Mouse (Mus musculus) erythroblast, embryonic 14.5 days (primary cell): Measurements from ENCODE around the gene S1pr4.

Source experiments
- GATA1 ChIP-seq: IDR thresholded peaks from 2 replicates; pipeline ENCODE4 v1.6.1; 2012; ENCODE audit warnings: low read length, inconsistent platforms, mixed read lengths
- TAL1 ChIP-seq: IDR thresholded peaks from 3 replicates; pipeline ENCODE4 v1.6.1; 2012; ENCODE audit warnings: low read length, inconsistent platforms, mixed read lengths

DNA sequence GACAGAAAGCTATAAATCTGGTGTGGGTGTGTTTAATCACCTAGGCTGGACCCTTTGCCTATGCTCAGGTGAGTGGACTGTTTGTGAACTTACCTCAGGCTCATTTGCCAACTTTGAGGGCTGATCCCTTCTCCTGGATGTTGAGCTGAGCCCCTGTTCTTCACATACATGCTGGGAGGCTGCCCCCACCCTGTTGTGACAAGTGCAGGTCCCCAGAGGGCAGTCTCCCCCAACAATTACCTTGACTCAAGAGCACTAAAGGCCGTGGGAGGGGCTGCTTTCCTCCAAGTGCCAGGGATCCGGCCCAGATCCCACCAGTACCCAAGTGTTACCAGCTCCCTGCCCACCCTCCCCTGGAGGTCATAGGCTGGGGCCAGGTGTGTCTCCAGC is 14.9 kb downstream of the S1pr4 start:
- TF ChIP-seq GATA1 (no peak), TAL1 (no peak)
